Mouse (Mus musculus): ENCODE results near the gene Trp73. TPM values are rescaled to one million over a fixed set of nuclear protein-coding genes. Genes with fewer than 3 reads are reported as not detected.

The Trp73 gene
- under 1 TPM in 1 of 4 experiments, not detected in 3; 0.22 TPM for total RNA-seq (2022)

DNA sequence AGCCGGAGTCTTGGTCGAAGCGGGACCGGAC is at the start of gene Trp73:
Gene Trp73 (minus strand): TSS at position 27 of the 31 bp plus-strand sequence.
- DNase-seq: no peak

DNA sequence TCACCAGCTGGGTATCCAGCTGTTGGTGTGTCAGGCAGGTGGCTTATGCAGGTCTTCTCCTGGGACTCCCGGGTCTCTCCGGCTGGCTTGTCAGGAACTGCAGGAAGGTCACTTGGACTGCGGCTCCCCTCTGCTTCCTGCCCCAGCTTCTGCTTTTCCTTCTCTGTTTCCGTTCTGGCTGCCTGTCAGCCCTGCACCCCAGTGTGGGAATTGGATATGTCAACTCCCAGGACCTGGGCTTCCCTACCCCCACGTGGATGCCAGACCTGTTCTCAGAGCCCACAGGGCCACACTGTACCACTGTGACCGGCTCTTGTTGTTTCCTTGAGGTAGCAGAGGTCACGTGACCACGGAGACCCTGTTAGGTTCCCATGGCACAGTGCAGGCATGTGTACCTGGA is 48.9 kb upstream of the Trp73 start:
- no peak for DNase-seq

DNA sequence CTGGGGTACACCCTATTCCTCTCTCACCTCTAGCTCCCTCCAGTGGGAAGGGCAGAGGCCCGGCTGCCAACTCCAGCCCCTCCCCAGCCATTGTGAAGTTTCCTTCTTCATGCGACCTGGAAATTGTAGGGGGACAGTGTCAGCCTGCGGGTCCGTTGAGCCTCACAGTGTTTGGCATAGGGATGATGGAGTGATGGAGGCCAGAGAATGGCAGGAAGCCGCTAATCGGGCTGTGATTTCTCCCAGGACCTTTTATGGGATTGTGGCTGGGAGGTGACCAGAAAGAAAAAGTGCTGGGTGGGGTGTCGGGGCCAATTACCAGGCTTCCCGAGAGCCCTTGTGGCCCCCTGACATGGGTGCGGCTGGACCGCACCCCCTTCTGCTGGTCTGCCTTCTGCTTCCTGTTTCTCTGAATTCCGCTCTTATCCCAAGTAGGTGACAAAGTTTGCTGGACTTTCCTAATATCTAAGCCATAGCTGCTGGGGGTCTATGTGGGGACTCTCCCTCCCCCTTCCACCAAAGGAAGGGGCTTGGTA is 46.1 kb upstream of the Trp73 start:
- DNase-seq: no peak

DNA sequence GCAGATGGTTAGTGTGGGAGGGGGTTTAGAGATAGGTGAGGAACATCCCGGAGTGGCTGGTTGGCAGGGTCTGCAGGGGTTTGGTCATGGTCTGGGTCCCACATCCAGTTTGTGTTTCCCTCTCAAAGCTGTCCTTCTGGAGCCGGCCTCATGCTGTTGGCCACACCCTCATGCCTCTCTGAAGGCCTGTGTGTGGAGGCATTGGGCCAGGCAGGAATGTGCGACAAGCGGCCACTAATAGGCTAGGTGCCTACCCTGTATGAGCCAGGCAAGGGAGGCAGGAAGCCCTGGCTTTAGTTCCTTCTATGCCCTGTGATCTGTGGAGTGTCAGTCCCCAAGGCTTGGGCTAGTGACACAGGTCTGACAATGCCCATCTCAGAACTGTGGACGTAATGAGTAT is 45.0 kb upstream of the Trp73 start:
- no peak for DNase-seq

DNA sequence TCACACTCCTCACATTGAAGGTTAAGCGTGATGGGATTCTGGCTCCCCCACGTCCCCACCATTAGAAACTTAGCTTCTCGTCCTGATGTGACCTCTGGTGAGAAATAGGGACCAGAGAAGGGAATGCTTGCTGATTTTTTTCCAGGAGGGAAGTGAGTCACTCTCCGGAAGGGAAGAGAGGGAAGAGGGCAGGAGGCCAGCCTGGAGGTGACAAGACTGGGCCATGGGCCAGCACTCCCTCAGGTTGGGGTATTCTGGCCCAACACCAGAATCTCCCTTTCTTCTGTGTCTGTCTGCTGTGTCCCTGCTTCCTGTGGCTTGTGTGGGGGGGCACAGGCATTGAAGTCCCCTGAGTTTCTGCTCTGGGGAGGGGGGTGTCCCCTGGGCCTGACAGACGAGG is 43.6 kb upstream of the Trp73 start:
- no peak for DNase-seq

DNA sequence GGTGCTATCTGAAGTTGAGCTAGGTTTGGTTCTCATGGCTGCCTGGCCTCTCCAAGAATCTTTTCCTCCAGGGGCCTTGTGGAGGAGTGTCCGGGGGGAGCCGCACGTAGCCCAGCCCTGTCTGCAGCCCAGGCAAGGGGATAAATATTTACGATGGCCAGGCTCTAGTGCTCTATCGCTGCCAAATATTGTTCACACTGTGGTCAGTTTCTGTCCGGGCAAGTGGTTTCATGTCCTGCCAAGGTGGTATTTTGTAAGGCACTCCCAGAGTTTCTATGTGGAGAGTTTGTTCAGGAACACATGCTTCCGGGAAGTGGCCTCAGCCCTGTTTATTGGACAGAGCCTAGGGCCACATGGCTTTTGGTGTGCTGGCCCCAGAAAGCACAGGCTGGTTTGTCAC is 41.0 kb upstream of the Trp73 start:
- no peak for DNase-seq

GRCm38 (mm10) chr4:154177257-154177656 is 37.2 kb upstream of the Trp73 start:
- no peak for DNase-seq

DNA sequence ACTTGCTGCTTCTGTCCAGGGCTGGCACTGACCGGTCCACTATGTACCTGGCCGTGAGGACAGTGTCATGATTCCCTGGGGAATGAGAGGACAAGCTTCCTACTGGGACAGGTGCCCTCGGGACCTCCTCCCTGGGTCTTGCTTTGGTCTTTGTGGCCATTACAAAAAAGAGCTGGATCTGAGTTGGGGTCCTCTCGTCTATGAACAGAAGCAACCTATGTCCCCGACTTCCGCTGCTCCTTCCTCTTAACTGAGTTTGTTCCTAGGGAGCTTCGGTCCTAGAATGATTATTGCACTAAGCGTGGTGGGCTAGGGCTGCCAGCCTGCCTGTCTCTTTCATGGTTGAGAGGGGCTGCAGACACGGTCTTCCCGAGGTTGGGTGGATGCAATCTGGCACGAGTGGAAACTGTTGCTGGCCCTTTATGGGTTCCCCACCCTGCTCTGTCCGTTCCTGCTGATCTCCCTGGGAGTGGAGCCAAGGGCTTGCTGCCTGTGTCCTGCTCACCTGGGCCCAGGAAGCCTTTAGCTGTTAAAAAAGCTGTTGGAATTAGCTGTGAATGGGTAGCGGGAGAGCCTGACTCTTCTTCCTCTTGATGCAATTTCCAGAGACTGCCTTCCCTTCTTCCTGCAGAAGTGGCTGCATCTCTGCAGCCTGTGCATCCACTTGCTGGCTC is 32.1 kb upstream of the Trp73 start:
- no peak for DNase-seq

- DNase-seq: no peak
Measured at GRCm38 (mm10) chr4:154171151-154171930, 31.3 kb upstream of the Trp73 start.

GRCm38 (mm10) chr4:154170506-154171150 is 30.6 kb upstream of the Trp73 start, which contains the start of gene Megf6:
TSS of gene Megf6 (plus strand) at chr4:154170730.
- DNase-seq: no peak

DNA sequence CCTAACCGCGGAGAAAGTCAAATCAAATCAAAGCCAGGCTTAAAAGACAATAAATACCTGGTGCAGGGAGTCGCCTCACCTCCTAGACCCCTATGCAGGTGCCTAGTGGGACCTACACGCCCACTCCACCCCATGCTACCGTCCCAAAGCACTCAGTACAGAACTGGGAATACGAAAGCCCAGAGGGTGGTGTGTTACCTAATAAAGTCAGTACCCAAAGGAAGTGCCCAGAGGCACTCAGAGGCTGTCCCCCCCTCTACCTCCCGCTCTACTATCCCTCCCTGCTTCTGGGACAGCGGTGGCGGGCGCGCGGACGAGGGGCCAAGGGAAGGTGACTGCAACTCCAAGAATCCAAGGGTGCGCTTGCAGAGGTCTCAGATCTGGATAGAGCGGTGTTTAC is 30.0 kb upstream of the Trp73 start:
- DNase-seq: no peak

- no peak for DNase-seq
Measured at GRCm38 (mm10) chr4:154167053-154167452, 27.0 kb upstream of the Trp73 start.

DNA sequence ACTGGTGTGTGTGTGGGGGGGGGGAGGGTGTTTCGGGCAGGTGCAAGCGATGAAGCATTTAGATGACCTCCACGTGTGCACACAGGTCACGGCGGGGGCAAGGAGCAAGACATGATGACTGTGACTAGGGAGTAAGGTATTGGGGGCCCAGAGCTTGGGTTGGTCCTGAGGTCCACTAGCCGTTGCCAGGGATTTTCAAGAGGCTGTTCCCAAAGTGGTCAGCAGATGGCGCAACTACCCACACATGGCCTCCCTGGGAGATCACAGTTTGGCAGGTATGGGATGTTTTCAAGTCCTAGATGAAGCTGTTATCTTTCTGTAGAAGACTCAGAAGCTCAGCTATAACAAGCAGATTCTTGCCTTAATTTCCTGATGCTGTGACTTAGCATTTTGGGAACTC is 23.3 kb upstream of the Trp73 start:
- DNase-seq: no peak

- DNase-seq: peak; percentile 95
Measured at GRCm38 (mm10) chr4:154160538-154161390, 20.8 kb upstream of the Trp73 start, which contains the start of gene Tprgl. TSS of gene Tprgl (minus strand) at chr4:154160666.

- peak; percentile 39 for DNase-seq
Measured at GRCm38 (mm10) chr4:154159961-154160537, 20.0 kb upstream of the Trp73 start.

- peak; percentile 76 for DNase-seq
Measured at GRCm38 (mm10) chr4:154159002-154159401, 19.0 kb upstream of the Trp73 start.

GRCm38 (mm10) chr4:154157970-154158662 is 18.1 kb upstream of the Trp73 start:
- DNase-seq: no peak

DNA sequence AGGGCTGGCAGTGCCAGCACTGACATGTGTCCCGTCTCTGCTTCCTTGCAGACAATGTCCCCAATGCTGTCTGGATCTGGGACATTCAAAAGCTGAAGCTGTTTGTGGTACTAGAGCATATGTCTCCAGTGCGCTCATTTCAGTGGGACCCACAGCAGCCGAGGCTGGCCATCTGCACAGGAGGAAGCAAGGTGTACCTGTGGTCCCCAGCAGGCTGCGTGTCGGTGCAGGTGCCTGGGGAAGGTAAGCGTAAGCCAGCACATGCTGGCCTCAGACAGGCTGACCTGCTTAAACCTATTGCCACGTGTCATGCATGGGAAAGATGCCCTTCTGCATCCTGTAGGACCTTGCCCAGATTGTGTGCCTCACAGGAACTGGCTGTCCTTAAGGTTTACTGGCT is 16.0 kb upstream of the Trp73 start:
- no peak for DNase-seq

GRCm38 (mm10) chr4:154154104-154154503 is 14.1 kb upstream of the Trp73 start:
- no peak for DNase-seq

- no peak for DNase-seq
Measured at GRCm38 (mm10) chr4:154146342-154146741, 6.3 kb upstream of the Trp73 start.

DNA sequence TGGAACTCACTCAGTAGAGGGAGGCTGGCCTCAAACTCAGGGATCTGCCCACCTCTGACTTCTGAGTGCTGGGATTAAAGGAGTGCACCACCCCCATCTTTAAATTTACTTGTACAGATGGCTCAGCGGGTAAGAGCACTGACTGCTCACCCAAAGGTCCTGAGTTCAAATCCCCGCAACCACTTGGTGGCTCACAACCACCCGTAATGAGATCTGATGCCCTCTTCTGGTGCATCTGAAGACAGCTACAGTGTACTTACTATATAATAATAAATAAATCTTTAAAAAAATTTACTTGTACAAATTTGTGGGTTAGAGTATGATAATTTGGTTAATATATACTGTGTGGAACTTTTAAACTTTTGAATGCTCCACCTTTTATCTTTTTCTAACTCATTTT is 4.7 kb upstream of the Trp73 start:
- no peak for DNase-seq
